Mouse (Mus musculus): ENCODE measurements around the gene Lcn3. TPM values are rescaled to one million over a fixed set of nuclear protein-coding genes. Genes with fewer than 3 reads are reported as not detected.
"Not testable (repeated sequence)": the region's sequence is repeated elsewhere in the genome, so short reads cannot be mapped to it uniquely, and the experiment has no call there.

Lcn3 gene
- not detected in 2 replicates for polyA plus RNA-seq (2016; fragmentation: Nextera tagmentation; extraction: Ambion mirVana)

- H3K9me3 ChIP-seq = no peaks in the 10 kb centered on the region
- no peaks in the 10 kb centered on the region for H3K36me3 ChIP-seq
- H3K4me3 ChIP-seq = no peak within 1 kb of the TSS
- H3K27me3 ChIP-seq = no peaks in the 10 kb centered on the region
- no peak within 1 kb of the TSS for H3K4me2 ChIP-seq (replicated peaks)
- 48% methylated on average over 2 of the region's 2 CpGs for WGBS
- no peaks in the 10 kb centered on the region for H3K4me1 ChIP-seq
- no peak for ATAC-seq (ENCODE audit: insufficient number of reproducible peaks, insufficient read depth, low FRiP score, low TSS enrichment)
- H3K9ac ChIP-seq = no peak within 1 kb of the TSS
- H3K27ac ChIP-seq = no peak within 1 kb of the TSS
These were observed at the start of gene Lcn3 for GRCm38 (mm10) chr2:25765269-25765668. TSS of gene Lcn3 (plus strand) at chr2:25765569.

DNA sequence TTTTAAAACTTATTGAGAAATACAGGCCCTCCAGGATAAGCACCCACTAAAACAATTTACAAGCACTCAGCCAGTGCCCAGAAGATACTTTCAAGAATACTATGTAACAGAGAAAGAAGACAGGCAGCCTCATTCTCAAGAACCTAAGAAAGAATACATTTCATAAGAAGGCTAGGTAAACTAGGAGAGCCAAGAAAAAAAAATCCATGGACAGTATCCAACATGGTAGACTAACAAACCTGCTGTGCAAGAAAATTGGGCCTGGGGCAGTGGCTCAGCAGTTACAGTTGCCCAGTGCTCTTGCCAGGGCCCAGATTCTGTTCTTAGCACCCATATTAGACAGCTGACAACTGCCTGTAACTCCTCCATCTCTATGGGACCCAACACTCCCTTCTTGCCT, 48.1 kb upstream of the Lcn3 start:
- no peaks in the 10 kb centered on the region for H3K36me3 ChIP-seq
- H3K9me3 ChIP-seq = no peaks in the 10 kb centered on the region
- ATAC-seq (ENCODE audit: insufficient number of reproducible peaks, insufficient read depth, low FRiP score, low TSS enrichment) = no peak
- H3K4me3 ChIP-seq = no peak overlapping the region
- H3K9ac ChIP-seq = no peak overlapping the region
- no peaks in the 10 kb centered on the region for H3K4me1 ChIP-seq
- H3K27ac ChIP-seq = no peak overlapping the region
- H3K4me2 ChIP-seq (replicated peaks) = no peak overlapping the region
- no peaks in the 10 kb centered on the region for H3K27me3 ChIP-seq

DNA sequence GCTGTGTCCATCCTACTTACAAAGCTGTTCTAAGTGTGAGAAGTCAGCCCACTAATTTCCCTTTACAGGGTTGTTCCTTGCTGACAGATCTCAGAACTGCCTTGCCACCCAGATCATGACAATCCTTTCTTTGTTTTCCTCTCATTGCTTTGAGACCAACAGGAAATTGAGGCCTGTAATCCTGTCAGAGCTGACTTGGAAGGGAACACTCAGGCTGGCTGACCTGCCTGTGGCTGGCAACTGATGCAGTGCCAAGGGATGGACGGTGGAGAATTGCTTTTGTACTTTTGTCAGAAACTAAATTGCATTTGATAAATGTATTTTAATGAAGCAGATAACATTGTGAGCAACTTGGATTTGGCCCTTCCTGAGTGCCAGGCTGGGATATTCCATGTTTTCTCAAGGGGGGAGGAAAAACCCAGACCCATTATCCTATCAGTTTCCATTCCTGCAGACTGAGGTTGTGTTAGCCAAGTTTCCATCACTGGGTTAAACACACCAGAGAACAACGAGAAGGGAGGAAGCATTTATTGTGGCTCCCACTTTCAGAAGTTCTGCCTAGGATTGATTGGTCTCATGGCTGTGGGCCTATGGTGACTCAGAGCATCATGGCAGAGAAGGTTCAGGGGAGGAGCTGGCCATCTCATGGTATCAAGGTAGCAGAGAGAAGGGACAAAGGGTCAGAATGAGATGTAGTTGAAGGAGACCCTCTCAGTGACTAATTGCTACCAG, 32.0 kb upstream of the Lcn3 start:
- no peak overlapping the region for H3K4me2 ChIP-seq (replicated peaks)
- no peak overlapping the region for H3K27ac ChIP-seq
- ATAC-seq (ENCODE audit: insufficient number of reproducible peaks, insufficient read depth, low FRiP score, low TSS enrichment) = no peak
- no peaks in the 10 kb centered on the region for H3K36me3 ChIP-seq
- no peaks in the 10 kb centered on the region for H3K27me3 ChIP-seq
- WGBS = 32% methylated on average over 2 of the region's 2 CpGs
- H3K4me1 ChIP-seq = no peaks in the 10 kb centered on the region
- no peak overlapping the region for H3K4me3 ChIP-seq
- H3K9me3 ChIP-seq = peaks cover 6% of the 10 kb centered on the region; the same call in 1 of the 2 replicates
- no peak overlapping the region for H3K9ac ChIP-seq

DNA sequence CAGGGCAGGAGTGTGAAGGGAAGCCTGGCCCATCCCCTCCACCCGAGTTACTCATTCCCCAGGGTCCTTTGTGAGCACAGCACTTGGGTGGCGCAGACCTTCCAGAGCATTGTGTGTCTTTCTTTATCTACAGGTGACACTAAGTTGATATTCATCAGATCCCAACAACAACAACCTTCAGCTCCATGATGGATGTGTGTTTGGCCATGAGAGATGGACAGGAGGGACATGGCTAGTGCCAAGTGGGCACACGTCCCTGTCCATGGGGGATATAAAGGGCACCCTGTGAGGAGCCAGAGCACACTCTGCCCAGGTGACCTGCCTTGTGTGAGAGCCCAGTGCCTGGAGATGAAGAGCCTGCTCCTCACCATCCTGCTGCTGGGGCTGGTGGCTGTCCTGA, 28.7 kb upstream of the Lcn3 start, which contains the start of gene Obp2b:
Gene Obp2b (plus strand): TSS at position 301 of the 400 bp plus-strand sequence.
- 84% methylated on average over 3 of the region's 3 CpGs for WGBS
- H3K27me3 ChIP-seq; H3K4me2 ChIP-seq (replicated peaks); H3K9ac ChIP-seq; H3K4me3 ChIP-seq; H3K27ac ChIP-seq; H3K4me1 ChIP-seq; ATAC-seq (ENCODE audit: insufficient number of reproducible peaks, insufficient read depth, low FRiP score, low TSS enrichment); H3K36me3 ChIP-seq; H3K9me3 ChIP-seq: not testable (repeated sequence)

DNA sequence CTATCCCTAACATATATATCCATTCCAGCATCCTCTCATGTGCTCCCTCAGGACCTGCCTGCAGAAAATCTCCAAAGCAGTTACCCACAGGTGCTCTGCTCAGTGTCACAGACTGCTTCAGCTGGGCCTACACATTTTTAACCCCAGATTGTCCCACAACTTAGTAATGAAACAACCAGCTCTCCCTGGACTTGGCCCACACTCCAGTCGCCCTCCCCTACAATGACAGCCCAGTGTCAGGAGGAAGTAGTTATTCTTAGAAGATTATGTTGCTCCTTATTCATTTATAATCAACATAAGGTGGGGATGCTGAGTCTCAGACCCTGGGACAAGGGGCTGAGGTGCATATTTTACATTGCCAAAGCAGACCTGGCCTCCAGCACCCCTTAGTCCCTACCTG, 23.7 kb upstream of the Lcn3 start:
- H3K4me2 ChIP-seq (replicated peaks) = no peak overlapping the region
- no peak overlapping the region for H3K4me3 ChIP-seq
- no peak overlapping the region for H3K9ac ChIP-seq
- ATAC-seq (ENCODE audit: insufficient number of reproducible peaks, insufficient read depth, low FRiP score, low TSS enrichment) = no peak
- H3K27me3 ChIP-seq = no peaks in the 10 kb centered on the region
- H3K9me3 ChIP-seq = no peaks in the 10 kb centered on the region
- no peaks in the 10 kb centered on the region for H3K4me1 ChIP-seq
- 60% methylated on average over 1 of the region's 1 CpGs for WGBS
- no peak overlapping the region for H3K27ac ChIP-seq
- no peaks in the 10 kb centered on the region for H3K36me3 ChIP-seq

DNA sequence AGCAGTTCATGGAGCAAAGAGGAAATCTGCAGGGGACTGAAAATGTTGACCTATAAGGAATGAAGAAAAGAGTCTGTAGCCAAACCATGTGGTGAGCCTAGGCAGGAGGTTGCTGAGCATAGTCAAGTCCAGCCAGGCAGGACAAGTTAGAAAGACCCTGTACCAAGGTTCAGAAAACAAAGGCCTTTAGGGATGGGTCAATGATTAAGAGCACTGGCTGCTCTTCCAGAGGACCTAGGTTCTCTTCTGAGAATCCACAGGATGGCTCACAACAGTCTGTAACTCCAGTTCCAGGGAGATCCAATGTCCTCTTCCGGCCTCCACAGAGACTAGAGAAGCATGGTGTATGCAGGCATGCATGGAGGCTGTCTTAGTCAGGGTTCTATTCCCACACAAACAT, 11.2 kb upstream of the Lcn3 start:
- H3K4me2 ChIP-seq (replicated peaks) = no peak overlapping the region
- WGBS = 100% methylated on average over 1 of the region's 1 CpGs

DNA sequence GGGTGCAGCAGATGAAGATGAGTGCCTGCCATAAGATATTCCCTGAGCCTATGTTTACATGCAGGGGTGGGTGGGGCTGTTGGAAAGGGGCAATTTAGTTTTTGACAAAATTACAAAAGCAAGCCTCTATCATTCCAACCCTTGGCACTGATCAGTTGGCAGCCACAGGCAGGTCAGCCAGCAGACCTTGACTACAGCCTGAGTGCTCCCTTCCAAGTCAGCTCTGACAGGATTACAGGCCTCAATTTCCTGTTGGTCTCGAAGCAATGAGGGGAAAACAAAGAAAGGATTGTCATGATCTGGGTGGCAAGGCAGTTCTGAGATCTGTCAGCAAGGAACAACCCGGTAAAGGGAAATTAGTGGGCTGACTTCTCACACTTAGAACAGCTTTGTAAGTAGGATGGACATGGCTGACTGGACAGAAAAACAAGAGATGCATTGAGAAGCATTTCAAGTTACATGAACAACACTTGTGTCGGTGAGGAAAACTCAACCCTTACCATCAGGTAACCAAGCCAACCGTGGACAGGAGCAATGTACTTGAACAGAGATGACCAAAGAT, 7.2 kb upstream of the Lcn3 start:
- H3K4me2 ChIP-seq (replicated peaks) = no peak overlapping the region
- H3K27me3 ChIP-seq = no peaks in the 10 kb centered on the region
- ATAC-seq (ENCODE audit: insufficient number of reproducible peaks, insufficient read depth, low FRiP score, low TSS enrichment) = no peak
- 13% methylated on average over 4 of the region's 4 CpGs for WGBS
- H3K4me3 ChIP-seq = no peak overlapping the region
- H3K36me3 ChIP-seq = no peaks in the 10 kb centered on the region
- H3K9ac ChIP-seq = no peak overlapping the region
- no peak overlapping the region for H3K27ac ChIP-seq
- H3K4me1 ChIP-seq = no peaks in the 10 kb centered on the region
- no peaks in the 10 kb centered on the region for H3K9me3 ChIP-seq

More for the DNA sequence above, 11.2 kb upstream of the Lcn3 start:
- H3K27me3 ChIP-seq = no peaks in the 10 kb centered on the region
- no peaks in the 10 kb centered on the region for H3K36me3 ChIP-seq
- H3K27ac ChIP-seq = no peak overlapping the region
- H3K9ac ChIP-seq = no peak overlapping the region
- H3K9me3 ChIP-seq = no peaks in the 10 kb centered on the region
- no peaks in the 10 kb centered on the region for H3K4me1 ChIP-seq
- no peak for ATAC-seq (ENCODE audit: insufficient number of reproducible peaks, insufficient read depth, low FRiP score, low TSS enrichment)
- H3K4me3 ChIP-seq = no peak overlapping the region

GRCm38 (mm10) chr2:25767764-25768163, 2.4 kb downstream of the Lcn3 start:
- ATAC-seq (ENCODE audit: insufficient number of reproducible peaks, insufficient read depth, low FRiP score, low TSS enrichment) = no peak
- Histone ChIP-seq H3K9ac (no peak overlapping the region), H3K4me2 (replicated peaks) (no peak overlapping the region), H3K4me3 (no peak overlapping the region), H3K27me3 (no peaks in the 10 kb centered on the region), H3K4me1 (no peaks in the 10 kb centered on the region), H3K36me3 (no peaks in the 10 kb centered on the region), H3K27ac (no peak overlapping the region), H3K9me3 (no peaks in the 10 kb centered on the region)
- WGBS = 82% methylated on average over 4 of the region's 4 CpGs

DNA sequence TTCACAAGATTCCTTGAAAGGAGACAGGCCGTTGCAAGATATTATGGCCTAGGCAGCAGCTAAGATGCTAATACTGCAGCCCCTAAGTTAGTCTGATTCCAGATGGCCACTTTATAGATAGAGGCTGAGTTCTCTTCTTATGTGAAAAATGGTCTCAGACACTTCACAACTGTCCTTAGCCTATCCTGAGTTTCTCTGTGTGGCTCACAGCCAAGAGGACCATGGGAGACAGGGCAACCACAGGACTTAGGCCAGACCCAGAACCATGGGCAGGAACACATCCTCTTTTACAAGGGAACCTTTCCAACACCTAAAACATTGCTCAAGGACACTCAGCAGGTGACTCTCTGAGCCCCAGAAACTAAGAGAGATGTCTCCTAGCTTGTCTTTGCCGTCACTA, 8.1 kb downstream of the Lcn3 start:
- Histone ChIP-seq H3K9ac (no peak overlapping the region), H3K4me1 (no peaks in the 10 kb centered on the region), H3K27me3 (no peaks in the 10 kb centered on the region), H3K9me3 (no peaks in the 10 kb centered on the region), H3K36me3 (no peaks in the 10 kb centered on the region), H3K27ac (no peak overlapping the region), H3K4me3 (no peak overlapping the region), H3K4me2 (replicated peaks) (no peak overlapping the region)
- no peak for ATAC-seq (ENCODE audit: insufficient number of reproducible peaks, insufficient read depth, low FRiP score, low TSS enrichment)
- WGBS = 89% methylated on average over 2 of the region's 2 CpGs

- H3K9ac ChIP-seq = no peak overlapping the region
- H3K27me3 ChIP-seq = no peaks in the 10 kb centered on the region
- no peak for ATAC-seq (ENCODE audit: insufficient number of reproducible peaks, insufficient read depth, low FRiP score, low TSS enrichment)
- H3K4me3 ChIP-seq = no peak overlapping the region
- no peaks in the 10 kb centered on the region for H3K36me3 ChIP-seq
- H3K4me2 ChIP-seq (replicated peaks) = no peak overlapping the region
- no peaks in the 10 kb centered on the region for H3K9me3 ChIP-seq
- H3K27ac ChIP-seq = no peak overlapping the region
- WGBS = 73% methylated on average over 2 of the region's 2 CpGs
- H3K4me1 ChIP-seq = no peaks in the 10 kb centered on the region
These were observed 9.3 kb downstream of the Lcn3 start for GRCm38 (mm10) chr2:25774640-25775039.

DNA sequence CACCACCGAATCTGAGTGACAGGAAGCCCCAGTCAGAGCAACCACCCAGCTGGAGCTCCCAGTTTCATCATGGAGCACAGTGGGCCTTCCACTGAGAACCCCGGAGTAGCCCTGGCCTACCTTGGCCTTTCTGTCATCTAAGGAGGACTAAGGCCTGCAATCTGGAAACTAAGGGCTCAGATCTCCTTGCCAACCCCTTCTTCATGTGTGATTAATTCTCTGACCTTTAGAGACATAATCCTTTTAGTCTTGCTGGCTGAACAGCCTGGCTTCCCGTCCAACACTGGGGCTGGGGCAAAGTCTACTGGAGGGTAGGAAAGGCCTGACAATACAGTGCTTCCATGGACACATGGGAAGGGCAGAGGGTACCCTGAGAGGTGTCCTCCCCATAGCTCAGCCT, 10.6 kb downstream of the Lcn3 start:
- H3K9me3 ChIP-seq = no peaks in the 10 kb centered on the region
- no peak overlapping the region for H3K9ac ChIP-seq
- no peak overlapping the region for H3K27ac ChIP-seq
- no peak overlapping the region for H3K4me2 ChIP-seq (replicated peaks)
- H3K27me3 ChIP-seq = no peaks in the 10 kb centered on the region
- WGBS = 59% methylated on average over 3 of the region's 3 CpGs
- no peaks in the 10 kb centered on the region for H3K36me3 ChIP-seq
- no peak for ATAC-seq (ENCODE audit: insufficient number of reproducible peaks, insufficient read depth, low FRiP score, low TSS enrichment)
- H3K4me3 ChIP-seq = no peak overlapping the region
- no peaks in the 10 kb centered on the region for H3K4me1 ChIP-seq

DNA sequence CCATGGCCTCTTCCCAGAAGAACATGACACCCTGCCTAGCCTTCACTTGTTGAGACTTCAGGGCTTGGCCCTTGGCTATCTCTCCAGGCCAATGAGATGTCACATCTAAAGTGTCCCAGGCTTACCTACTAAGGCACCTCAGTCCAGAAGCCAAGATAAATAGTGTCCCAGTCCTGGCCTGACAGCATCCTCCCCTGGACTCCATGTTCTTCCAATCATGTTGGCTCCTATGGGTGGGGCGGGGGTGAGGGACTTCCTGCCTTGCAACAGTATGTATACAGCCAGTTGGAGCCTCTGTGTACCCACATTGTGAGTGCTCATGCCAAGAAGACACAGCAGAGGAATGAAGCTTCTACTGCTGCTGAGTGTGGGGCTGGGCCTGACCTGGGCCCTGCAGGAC, 11.3 kb downstream of the Lcn3 start, which contains the start of gene Lcn11:
Gene Lcn11 (plus strand): TSS at position 301 of the 400 bp plus-strand sequence.
- no peaks in the 10 kb centered on the region for H3K9me3 ChIP-seq
- 82% methylated on average over 1 of the region's 1 CpGs for WGBS
- ATAC-seq (ENCODE audit: insufficient number of reproducible peaks, insufficient read depth, low FRiP score, low TSS enrichment) = no peak

More for the DNA sequence above, 11.3 kb downstream of the Lcn3 start, which contains the start of gene Lcn11:
- no peaks in the 10 kb centered on the region for H3K27me3 ChIP-seq
- H3K9ac ChIP-seq = no peak within 1 kb of the TSS
- H3K36me3 ChIP-seq = no peaks in the 10 kb centered on the region
- H3K27ac ChIP-seq = no peak within 1 kb of the TSS
- no peak within 1 kb of the TSS for H3K4me3 ChIP-seq
- no peak within 1 kb of the TSS for H3K4me2 ChIP-seq (replicated peaks)
- H3K4me1 ChIP-seq = no peaks in the 10 kb centered on the region
